Mouse (Mus musculus): ENCODE measurements around the gene Itga6. TPM values are rescaled to one million over a fixed set of nuclear protein-coding genes. Genes with fewer than 3 reads are reported as not detected.

The Itga6 gene
- polyA plus RNA-seq, 1 experiment from 2014 or later: 31.1 TPM

DNA sequence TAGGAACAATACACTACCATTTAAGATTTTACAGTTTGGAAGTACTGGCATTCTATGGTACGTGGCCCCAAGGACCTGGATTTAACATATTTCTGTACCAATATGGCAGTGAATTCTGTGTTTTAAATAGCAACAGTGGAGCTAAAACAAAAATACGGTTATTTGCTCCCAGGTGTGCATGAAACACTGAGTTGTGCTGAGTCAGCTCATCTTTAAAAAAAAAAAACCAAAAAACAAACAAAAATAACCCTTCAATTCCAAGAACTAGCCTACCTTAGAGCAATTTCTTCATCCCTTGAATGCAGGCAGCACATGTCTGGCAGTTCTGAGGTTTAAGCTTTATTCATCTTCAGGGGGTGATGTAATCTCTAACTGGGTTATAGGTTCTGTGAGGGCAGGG, 45.8 kb downstream of the Itga6 start:
- Histone ChIP-seq H3K4me1 (peaks cover 33% of the 10 kb centered on the region), H3K27ac (no peak overlapping the region), H3K36me3 (ENCODE audit: poor library complexity, severe bottlenecking) (peaks cover 7% of the 10 kb centered on the region), H3K9ac (no peak overlapping the region), H3K27me3 (no peaks in the 10 kb centered on the region), H3K9me3 (replicated peaks) (no peaks in the 10 kb centered on the region), H3K4me2 (no peak overlapping the region), H3K4me3 (no peak overlapping the region)
- 92% methylated on average over 2 of the region's 2 CpGs for WGBS
- ATAC-seq: no peak

DNA sequence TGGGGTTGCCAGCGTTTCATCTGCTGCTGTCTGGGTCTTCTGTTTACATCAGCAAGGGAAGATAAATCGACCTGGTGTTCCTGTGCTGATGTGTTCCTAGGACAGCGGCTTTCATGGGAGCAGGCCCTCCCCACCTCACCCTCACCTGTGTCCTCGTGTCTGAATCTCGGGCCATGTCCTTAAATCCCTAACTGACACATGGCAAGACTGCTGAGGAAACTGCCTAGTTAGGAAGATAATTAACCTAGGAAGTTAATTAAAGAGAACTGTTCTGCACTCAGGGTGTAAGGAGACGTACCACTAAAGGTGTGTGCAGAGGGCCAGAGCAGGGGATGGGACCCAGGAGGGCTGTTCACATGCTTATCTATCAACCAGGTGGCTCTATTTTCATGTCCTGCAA, 48.7 kb downstream of the Itga6 start:
- Histone ChIP-seq H3K27ac (no peak overlapping the region), H3K4me2 (no peak overlapping the region), H3K36me3 (ENCODE audit: poor library complexity, severe bottlenecking) (peaks cover 7% of the 10 kb centered on the region), H3K4me1 (peaks cover 16% of the 10 kb centered on the region; the same call in 1 of the 2 replicates), H3K27me3 (no peaks in the 10 kb centered on the region), H3K9ac (no peak overlapping the region), H3K9me3 (replicated peaks) (no peaks in the 10 kb centered on the region), H3K4me3 (no peak overlapping the region)
- 75% methylated on average over 6 of the region's 6 CpGs for WGBS
- no peak for ATAC-seq

DNA sequence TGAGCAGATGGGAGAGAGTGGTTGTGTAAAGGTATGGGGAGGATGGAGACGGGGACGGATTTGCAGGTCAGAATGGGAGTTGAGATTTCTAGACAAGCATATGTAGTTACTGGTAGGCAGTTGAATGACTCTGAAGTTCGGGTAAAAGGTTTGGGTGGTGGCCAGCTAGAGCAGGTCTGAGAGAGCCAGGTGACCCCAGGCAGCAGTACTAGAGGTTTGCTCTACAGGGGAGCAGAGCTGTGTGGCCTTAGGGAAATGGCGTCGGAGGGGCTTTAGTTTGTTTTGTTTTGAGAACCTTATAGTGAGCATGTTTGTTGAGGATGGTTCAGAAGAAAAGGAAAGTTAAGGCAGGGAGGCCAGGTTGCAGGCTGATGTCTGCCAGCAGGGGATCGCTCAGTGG, 51.4 kb downstream of the Itga6 start:
- Histone ChIP-seq H3K4me2 (no peak overlapping the region), H3K27ac (no peak overlapping the region), H3K36me3 (ENCODE audit: poor library complexity, severe bottlenecking) (peaks cover 7% of the 10 kb centered on the region), H3K4me1 (peaks cover 10% of the 10 kb centered on the region; the same call in 1 of the 2 replicates), H3K27me3 (no peaks in the 10 kb centered on the region), H3K9ac (no peak overlapping the region), H3K9me3 (replicated peaks) (no peaks in the 10 kb centered on the region), H3K4me3 (no peak overlapping the region)
- ATAC-seq: no peak
- 83% methylated on average over 6 of the region's 6 CpGs for WGBS

DNA sequence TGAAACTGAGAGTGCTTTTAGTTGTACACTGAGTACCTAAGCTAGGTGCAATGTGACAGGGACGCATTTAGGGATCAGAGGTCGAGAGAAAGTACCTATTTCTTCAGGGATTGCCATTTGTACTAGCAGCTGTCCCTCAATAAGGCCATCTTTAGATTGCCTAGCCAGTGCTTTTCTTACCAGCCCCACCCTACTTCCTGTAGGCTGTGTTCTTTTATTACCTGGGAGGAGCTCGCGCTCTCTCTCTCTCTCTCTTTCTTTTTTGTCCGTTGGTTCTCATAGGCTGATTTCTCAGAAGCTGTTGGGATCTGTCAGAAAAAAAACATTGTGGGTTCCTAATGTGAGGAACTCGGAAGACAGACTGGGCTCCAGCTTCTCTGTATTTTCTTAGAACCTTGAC, 55.4 kb downstream of the Itga6 start:
- Histone ChIP-seq H3K4me1 (no peaks in the 10 kb centered on the region), H3K9ac (no peak overlapping the region), H3K4me3 (no peak overlapping the region), H3K4me2 (no peak overlapping the region), H3K9me3 (replicated peaks) (no peaks in the 10 kb centered on the region), H3K36me3 (ENCODE audit: poor library complexity, severe bottlenecking) (no peaks in the 10 kb centered on the region), H3K27me3 (no peaks in the 10 kb centered on the region), H3K27ac (no peak overlapping the region)
- WGBS: 81% methylated on average over 6 of the region's 6 CpGs
- ATAC-seq: no peak

DNA sequence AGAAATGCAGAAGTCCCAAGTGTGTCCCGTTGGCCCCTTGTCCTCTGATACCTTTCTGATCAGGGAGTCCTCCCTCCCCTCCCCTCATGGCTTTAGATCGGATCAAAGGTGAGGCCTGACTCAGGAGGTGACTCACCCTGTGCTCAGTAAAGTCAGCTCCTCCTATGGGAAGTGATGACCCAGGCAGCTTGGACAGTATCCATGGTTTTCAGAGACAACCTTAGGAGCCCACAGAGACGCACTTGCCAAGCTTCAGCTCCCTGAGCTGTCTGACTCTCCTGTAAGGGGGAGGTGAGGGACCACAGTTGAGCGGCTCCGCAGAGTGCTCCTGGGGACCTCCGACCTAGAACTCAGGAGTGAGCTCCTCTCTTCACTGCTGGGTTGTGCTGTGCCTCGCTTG, 56.3 kb downstream of the Itga6 start:
- H3K9me3 ChIP-seq (replicated peaks): no peaks in the 10 kb centered on the region
- no peaks in the 10 kb centered on the region for H3K4me1 ChIP-seq
- H3K27me3 ChIP-seq: no peaks in the 10 kb centered on the region
- H3K4me2 ChIP-seq: no peak overlapping the region
- no peak overlapping the region; the same call in 1 of the 2 replicates for H3K27ac ChIP-seq
- H3K36me3 ChIP-seq (ENCODE audit: poor library complexity, severe bottlenecking): no peaks in the 10 kb centered on the region
- no peak for ATAC-seq
- 76% methylated on average over 7 of the region's 7 CpGs for WGBS
- no peak overlapping the region for H3K4me3 ChIP-seq
- H3K9ac ChIP-seq: no peak overlapping the region

DNA sequence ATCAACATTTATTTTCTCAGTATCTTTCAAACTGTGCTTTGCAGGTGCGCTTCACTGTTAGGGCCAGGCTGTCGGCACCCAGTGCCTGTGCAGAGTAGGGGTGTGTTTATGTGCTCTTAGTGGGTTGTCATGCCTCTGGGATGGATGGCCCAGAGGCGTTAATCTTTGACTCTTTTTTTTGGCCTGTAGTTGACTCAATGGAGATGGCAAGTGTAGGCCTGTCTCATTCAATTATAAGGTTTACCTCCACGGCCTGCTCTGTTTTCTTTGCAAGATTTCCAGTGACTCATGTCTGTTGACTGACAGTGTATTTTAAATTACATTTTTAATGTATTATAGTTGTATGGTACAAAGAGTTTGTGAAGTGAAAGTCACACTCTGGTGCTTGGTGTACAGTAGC, 56.7 kb downstream of the Itga6 start:
- no peak overlapping the region for H3K4me2 ChIP-seq
- H3K4me1 ChIP-seq: no peaks in the 10 kb centered on the region
- no peaks in the 10 kb centered on the region for H3K36me3 ChIP-seq (ENCODE audit: poor library complexity, severe bottlenecking)
- no peak overlapping the region for H3K4me3 ChIP-seq
- H3K9me3 ChIP-seq (replicated peaks): no peaks in the 10 kb centered on the region
- H3K27ac ChIP-seq: no peak overlapping the region; the same call in 1 of the 2 replicates
- WGBS: 86% methylated on average over 4 of the region's 4 CpGs
- H3K9ac ChIP-seq: no peak overlapping the region
- ATAC-seq: no peak
- H3K27me3 ChIP-seq: no peaks in the 10 kb centered on the region

DNA sequence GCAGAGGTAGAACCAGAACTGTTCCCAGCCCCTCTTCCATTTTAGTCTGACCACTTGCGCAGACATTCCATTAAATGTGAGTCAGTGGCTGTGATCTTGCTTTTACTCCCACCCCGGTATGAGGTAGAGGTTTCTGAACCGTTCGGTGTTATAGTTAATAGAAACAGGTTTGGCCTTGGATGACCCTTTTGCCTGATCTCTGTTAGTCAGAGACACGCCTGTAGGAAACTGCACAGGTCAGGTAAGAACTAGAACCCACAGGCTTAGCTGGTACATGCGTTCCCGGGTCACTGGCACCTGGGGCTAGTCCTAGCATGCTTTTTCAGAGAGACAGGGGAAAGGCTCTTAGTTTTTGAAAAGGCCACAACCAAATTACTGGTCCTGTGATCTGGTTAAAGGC, 59.7 kb downstream of the Itga6 start:
- H3K9me3 ChIP-seq (replicated peaks): no peaks in the 10 kb centered on the region
- no peak overlapping the region for H3K4me3 ChIP-seq
- H3K4me1 ChIP-seq: no peaks in the 10 kb centered on the region
- no peak for ATAC-seq
- H3K9ac ChIP-seq: no peak overlapping the region
- H3K27ac ChIP-seq: no peak overlapping the region
- no peaks in the 10 kb centered on the region; the same call in 1 of the 2 replicates for H3K36me3 ChIP-seq (ENCODE audit: poor library complexity, severe bottlenecking)
- H3K4me2 ChIP-seq: no peak overlapping the region
- 94% methylated on average over 7 of the region's 7 CpGs for WGBS
- H3K27me3 ChIP-seq: no peaks in the 10 kb centered on the region

DNA sequence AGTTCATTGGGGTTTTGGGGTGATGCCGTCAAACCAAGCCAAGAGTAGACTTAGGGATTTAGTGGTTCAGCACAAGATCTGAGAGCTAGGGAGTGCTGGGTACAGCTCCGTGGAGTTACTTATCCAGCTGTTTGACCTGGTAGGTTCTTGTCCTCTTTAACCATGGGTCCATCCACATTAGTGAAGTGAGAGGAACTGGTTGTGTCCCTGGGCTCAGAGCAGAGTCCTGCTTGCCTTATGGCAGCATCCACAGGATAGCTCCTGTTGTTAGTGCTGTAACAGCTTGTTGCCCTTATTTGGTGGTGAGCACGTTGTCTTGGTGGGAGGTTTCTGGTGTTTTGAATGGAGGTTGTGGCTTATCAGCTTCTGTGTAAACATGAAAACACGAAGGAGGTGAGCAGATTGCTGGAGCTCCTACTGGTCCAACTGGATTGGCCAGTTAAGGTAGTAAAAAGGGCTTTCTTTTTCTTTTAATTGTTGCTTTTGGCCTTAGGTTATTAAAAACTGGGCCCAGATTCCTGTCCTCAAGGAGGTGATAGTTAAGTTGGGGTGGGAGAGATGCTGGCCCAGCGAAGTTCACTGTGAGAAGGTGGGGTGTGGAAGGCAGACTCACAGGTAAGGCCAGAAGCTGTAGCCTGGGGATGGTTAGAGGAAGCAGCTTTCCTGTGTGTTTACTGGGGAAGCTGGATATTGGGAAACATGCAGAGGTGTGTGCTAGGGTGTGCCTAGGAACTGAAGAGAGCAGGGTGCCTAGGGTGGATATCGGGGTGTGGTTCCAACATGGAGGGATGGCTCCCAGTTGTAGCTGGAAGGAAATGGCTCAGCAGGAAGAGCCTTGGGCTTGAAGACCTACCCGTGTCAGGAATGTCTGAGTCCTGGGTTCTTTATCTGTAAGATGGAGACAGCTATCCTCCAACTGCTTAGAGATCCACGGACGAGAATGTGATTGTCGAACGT, 60.5 kb downstream of the Itga6 start:
- WGBS: 72% methylated on average over 11 of the region's 11 CpGs
- no peak for ATAC-seq

DNA sequence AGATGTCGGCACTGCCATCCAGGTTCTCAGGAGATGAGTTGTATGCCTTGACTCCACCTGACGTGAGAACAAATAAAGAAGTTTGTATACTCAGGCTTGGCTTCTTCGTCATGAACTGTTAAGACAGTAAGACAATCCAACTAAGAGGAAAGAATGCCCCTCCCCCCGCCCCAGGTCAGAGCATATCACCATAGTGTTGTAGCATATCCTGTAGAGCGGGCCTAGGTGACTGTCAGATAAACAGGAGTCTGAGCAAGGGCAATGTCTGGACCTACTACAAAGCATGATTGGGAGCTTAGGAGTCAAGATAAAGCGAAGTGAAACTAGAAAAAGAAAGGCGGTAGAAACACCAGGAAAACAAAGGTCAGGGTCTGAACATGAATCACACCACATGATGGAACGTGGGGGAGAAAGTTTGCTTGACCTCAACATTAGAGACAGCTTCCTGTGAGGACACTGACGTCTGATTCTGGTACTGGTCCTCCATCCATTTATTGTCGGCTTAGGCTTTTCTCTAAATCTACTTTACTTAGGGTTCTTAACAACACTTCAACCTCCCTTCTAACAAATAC, 64.0 kb downstream of the Itga6 start:
- no peak for ATAC-seq
- Histone ChIP-seq H3K4me3 (no peak overlapping the region), H3K27ac (no peak overlapping the region), H3K4me1 (peaks cover 24% of the 10 kb centered on the region), H3K4me2 (no peak overlapping the region), H3K36me3 (ENCODE audit: poor library complexity, severe bottlenecking) (no peaks in the 10 kb centered on the region; the same call in 1 of the 2 replicates), H3K27me3 (no peaks in the 10 kb centered on the region), H3K9ac (no peak overlapping the region), H3K9me3 (replicated peaks) (no peaks in the 10 kb centered on the region)
- 91% methylated on average over 10 of the region's 10 CpGs for WGBS

More for the DNA sequence above, 60.5 kb downstream of the Itga6 start:
- Histone ChIP-seq H3K4me1 (no peaks in the 10 kb centered on the region), H3K9me3 (replicated peaks) (no peaks in the 10 kb centered on the region), H3K4me2 (no peak overlapping the region), H3K9ac (no peak overlapping the region), H3K36me3 (ENCODE audit: poor library complexity, severe bottlenecking) (no peaks in the 10 kb centered on the region; the same call in 1 of the 2 replicates), H3K27ac (no peak overlapping the region), H3K27me3 (no peaks in the 10 kb centered on the region), H3K4me3 (no peak overlapping the region)

DNA sequence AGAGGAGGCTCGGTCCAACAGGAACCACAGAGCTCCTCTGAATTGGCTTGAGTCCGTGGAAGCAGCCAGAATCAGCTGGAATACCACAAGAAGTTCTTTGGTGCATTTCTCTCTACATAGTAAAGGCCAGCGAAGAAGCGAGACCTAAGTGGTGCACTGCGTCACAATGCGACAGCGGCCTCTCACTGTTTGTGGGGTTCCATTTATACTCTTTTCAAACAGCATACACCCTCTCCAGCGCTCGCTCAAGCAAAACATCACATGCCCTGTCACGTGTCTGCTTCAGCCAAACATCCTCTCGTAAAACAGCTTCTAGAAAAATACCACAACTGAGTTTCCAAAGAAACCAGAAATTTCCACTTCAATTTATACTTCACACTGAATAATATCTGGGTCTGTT, 64.6 kb downstream of the Itga6 start:
- Histone ChIP-seq H3K9me3 (replicated peaks) (no peaks in the 10 kb centered on the region), H3K9ac (no peak overlapping the region), H3K27ac (no peak overlapping the region), H3K4me2 (no peak overlapping the region), H3K4me3 (no peak overlapping the region), H3K27me3 (no peaks in the 10 kb centered on the region), H3K36me3 (ENCODE audit: poor library complexity, severe bottlenecking) (no peaks in the 10 kb centered on the region; the same call in 1 of the 2 replicates), H3K4me1 (peaks cover 30% of the 10 kb centered on the region)
- ATAC-seq: no peak
- WGBS: 90% methylated on average over 11 of the region's 11 CpGs

DNA sequence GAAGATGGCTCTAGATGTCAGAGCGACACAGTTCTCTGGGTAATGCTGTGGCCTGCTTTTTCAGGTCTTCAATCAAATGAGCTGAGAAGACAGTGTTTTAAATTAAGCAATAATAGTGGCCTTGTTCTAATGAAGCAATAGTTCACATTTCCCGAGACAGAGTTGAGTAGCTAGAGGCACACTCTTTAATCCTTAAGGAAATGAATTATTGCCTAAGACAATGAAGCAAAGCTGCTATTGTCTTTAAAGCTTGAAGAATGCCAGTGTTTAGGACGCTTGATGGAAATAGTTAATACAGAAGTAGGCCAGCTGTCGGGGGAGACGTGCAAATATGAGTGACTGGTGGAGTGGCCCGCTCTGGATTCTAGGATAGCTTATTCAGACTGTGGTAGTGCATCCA, 65.5 kb downstream of the Itga6 start:
- no peak overlapping the region for H3K4me2 ChIP-seq

DNA sequence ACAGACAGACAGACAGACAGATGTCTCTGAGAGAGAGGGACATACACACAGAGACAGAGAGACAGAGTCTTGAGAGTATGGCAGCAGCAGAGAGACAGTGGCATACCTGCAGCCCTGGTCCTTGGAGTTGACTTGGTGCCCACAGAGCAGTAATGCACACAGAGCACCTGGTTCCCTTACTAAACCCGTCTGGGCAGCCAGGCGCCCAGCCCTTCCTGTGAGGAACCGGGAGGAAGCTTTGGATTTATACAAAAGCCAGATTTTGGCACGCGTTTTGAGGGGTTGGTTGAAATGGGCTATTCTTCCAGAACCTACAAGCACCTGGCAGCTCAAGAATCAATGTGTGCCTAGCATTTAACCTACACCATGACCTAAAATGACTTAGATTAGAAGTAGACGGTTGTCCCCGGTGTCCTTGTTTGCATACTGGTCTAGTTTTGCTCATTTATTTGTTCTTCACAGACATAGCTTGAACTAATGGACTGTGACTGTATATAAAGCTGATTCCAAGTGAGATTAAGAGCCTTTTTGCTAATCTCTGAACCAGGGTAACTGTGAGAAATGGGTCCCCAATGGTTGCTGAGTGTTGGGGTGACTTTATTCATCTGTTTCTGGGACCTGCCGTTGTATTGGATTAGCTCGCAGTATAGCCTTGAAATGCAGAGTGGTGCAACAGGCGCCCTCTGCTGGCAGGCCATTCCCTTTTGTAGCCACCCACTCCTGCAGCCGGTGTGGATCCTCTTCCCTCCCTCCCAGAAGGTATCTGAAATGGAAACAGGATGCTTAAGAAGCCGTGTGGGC, 67.0 kb downstream of the Itga6 start:
- WGBS: 37% methylated on average over 12 of the region's 12 CpGs
- peak; percentile 82 for ATAC-seq
- Histone ChIP-seq H3K36me3 (ENCODE audit: poor library complexity, severe bottlenecking) (no peaks in the 10 kb centered on the region; the same call in 1 of the 2 replicates), H3K4me1 (peaks cover 46% of the 10 kb centered on the region), H3K27me3 (no peaks in the 10 kb centered on the region), H3K9me3 (replicated peaks) (no peaks in the 10 kb centered on the region), H3K9ac (no peak overlapping the region), H3K27ac (no peak overlapping the region), H3K4me3 (no peak overlapping the region), H3K4me2 (no peak overlapping the region)

More for the DNA sequence above, 65.5 kb downstream of the Itga6 start:
- Histone ChIP-seq H3K27ac (no peak overlapping the region), H3K36me3 (ENCODE audit: poor library complexity, severe bottlenecking) (no peaks in the 10 kb centered on the region; the same call in 1 of the 2 replicates), H3K4me1 (peaks cover 37% of the 10 kb centered on the region), H3K9me3 (replicated peaks) (no peaks in the 10 kb centered on the region), H3K9ac (no peak overlapping the region), H3K4me3 (no peak overlapping the region), H3K27me3 (no peaks in the 10 kb centered on the region)
- ATAC-seq: no peak
- WGBS: 49% methylated on average over 6 of the region's 6 CpGs
